Mouse (Mus musculus): ENCODE measurements at regions not wholly inside any gene's neighbourhood (a gene's known extent, or its start where the extent isn't known, plus 50 kb on each side); places are given as distances from the start of the nearest gene placed in this dataset.

DNA sequence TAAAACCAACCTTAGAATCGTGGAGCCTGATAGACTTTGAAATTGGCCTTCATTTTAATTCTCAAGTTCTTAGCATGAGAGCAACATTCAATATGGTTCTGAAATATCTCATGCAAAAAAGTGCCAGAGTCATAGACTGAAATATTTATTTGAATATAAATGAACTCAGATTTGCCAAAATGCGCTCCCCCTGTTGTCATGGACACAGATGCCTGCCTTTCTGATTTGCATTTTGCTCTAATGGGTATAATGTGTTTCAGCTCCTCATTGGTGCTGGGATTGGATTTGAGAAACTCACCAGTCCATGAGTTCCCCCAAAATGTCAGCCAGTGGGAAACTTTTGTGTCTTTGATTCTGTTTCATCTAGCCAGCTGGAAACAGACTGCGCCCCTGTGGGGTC is 191.5 kb upstream of the 4930535I16Rik start:
- WGBS: 76% methylated on average over 3 of the region's 3 CpGs
- Histone ChIP-seq H3K9ac (no peak overlapping the region), H3K27me3 (no peaks in the 10 kb centered on the region), H3K4me1 (replicated peaks) (no peaks in the 10 kb centered on the region), H3K27ac (no peak overlapping the region), H3K4me2 (no peak overlapping the region), H3K4me3 (no peak overlapping the region), H3K36me3 (no peaks in the 10 kb centered on the region), H3K9me3 (replicated peaks) (no peaks in the 10 kb centered on the region)
- no peak for ATAC-seq (replicated peaks; ENCODE audit: insufficient number of reproducible peaks, insufficient read depth, low FRiP score, low read depth)

DNA sequence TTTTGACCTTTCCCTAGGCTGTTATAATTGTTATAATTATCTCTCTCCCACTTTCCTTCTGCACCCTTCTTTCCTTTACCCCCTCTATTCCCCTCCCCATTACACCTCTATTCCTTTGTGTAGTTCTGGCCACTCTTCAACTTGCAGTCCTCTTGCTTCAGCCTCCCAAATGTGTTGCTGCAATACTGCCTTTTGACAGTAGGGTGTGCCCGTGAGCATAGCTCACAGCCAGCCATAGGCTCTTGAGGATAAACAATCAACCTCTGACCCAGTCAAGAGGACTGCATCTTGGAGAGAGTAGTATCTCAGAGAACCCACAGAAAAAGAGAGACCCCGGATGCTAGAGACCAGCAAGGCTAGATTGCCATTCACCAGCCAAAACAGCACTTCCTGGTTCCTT is 184.9 kb upstream of the 4930535I16Rik start:
- no peak for ATAC-seq (replicated peaks; ENCODE audit: insufficient number of reproducible peaks, insufficient read depth, low FRiP score, low read depth)
- Histone ChIP-seq H3K4me1 (replicated peaks) (no peaks in the 10 kb centered on the region), H3K4me3 (no peak overlapping the region), H3K36me3 (no peaks in the 10 kb centered on the region), H3K9ac (no peak overlapping the region), H3K4me2 (no peak overlapping the region), H3K9me3 (replicated peaks) (no peaks in the 10 kb centered on the region), H3K27me3 (no peaks in the 10 kb centered on the region), H3K27ac (no peak overlapping the region)
- WGBS: 37% methylated on average over 2 of the region's 2 CpGs

DNA sequence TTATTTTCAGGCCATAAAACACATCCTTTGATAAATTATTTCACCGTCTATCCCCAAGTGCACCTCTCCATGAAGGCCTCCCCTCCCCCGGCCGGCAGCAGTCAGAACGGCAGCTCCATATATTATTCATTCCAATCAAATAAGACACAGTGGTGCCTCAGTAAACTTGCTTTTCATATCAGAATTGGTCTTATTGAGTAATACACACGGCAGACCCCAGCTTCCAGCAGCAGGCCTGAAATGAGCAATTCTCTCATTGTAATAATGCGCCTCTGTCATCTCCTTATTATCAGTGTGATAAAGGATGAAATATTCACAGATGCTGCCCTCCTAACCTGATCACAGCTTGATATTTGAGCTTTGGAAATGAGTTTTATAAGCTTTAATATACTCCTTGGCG is 169.0 kb upstream of the 4930535I16Rik start:
- 80% methylated on average over 7 of the region's 7 CpGs for WGBS

DNA sequence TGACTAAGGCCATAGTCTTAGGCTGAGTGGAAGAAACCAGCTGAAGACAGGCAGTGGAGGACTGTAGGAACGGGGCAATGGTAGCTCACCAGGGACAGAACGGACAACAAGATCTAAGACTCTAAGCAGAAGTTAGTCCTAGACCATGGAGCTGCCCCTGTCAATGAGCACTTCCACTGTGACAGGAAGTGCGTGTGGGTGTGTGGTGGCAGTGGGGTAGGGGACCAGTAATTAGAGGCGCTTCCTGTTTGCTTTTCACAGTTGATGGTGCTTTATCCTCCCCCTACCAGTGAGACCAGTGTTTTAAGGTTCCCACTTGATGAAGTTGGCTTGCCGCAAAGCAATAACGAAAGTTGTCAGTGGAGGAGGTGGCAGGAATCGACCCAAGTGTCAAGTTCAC is 168.4 kb upstream of the 4930535I16Rik start:
- no peak overlapping the region for H3K9ac ChIP-seq
- ATAC-seq (replicated peaks; ENCODE audit: insufficient number of reproducible peaks, insufficient read depth, low FRiP score, low read depth): no peak
- H3K27ac ChIP-seq: no peak overlapping the region
- no peak overlapping the region for H3K4me3 ChIP-seq
- H3K4me1 ChIP-seq (replicated peaks): no peaks in the 10 kb centered on the region
- H3K9me3 ChIP-seq (replicated peaks): no peaks in the 10 kb centered on the region
- H3K36me3 ChIP-seq: no peaks in the 10 kb centered on the region
- WGBS: 78% methylated on average over 7 of the region's 7 CpGs
- H3K4me2 ChIP-seq: no peak overlapping the region
- H3K27me3 ChIP-seq: no peaks in the 10 kb centered on the region

More for the DNA sequence above, 169.0 kb upstream of the 4930535I16Rik start:
- no peaks in the 10 kb centered on the region for H3K9me3 ChIP-seq (replicated peaks)
- H3K9ac ChIP-seq: no peak overlapping the region
- ATAC-seq (replicated peaks; ENCODE audit: insufficient number of reproducible peaks, insufficient read depth, low FRiP score, low read depth): no peak
- H3K36me3 ChIP-seq: no peaks in the 10 kb centered on the region
- no peak overlapping the region for H3K4me3 ChIP-seq
- H3K4me2 ChIP-seq: no peak overlapping the region
- no peak overlapping the region for H3K27ac ChIP-seq
- no peaks in the 10 kb centered on the region for H3K4me1 ChIP-seq (replicated peaks)
- H3K27me3 ChIP-seq: no peaks in the 10 kb centered on the region

DNA sequence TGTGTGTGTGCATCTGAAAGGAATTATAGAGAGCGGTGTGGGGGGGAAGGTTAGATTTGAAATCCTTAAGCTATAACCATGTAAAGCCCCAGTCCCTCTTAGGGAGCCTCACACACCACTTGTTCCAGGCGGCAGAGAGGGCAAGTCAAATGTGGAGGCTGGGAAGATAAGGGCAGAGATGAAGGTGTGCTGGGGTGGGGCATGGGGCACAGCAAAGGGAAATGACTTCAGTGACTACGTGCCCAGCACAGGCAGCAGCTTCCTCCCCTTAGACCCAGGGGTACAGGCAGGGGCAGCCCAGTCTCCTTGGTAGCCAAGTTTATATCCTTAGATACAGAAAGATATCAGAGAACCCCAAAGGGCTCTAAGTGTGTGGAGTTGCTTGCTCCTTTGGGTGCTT is 161.8 kb upstream of the 4930535I16Rik start:
- no peak overlapping the region for H3K4me3 ChIP-seq
- no peak for ATAC-seq (replicated peaks; ENCODE audit: insufficient number of reproducible peaks, insufficient read depth, low FRiP score, low read depth)
- H3K27me3 ChIP-seq: no peaks in the 10 kb centered on the region
- H3K27ac ChIP-seq: no peak overlapping the region
- H3K4me1 ChIP-seq (replicated peaks): no peaks in the 10 kb centered on the region
- no peak overlapping the region for H3K4me2 ChIP-seq
- H3K9me3 ChIP-seq (replicated peaks): no peaks in the 10 kb centered on the region
- no peak overlapping the region for H3K9ac ChIP-seq
- 42% methylated on average over 3 of the region's 3 CpGs for WGBS
- H3K36me3 ChIP-seq: no peaks in the 10 kb centered on the region

DNA sequence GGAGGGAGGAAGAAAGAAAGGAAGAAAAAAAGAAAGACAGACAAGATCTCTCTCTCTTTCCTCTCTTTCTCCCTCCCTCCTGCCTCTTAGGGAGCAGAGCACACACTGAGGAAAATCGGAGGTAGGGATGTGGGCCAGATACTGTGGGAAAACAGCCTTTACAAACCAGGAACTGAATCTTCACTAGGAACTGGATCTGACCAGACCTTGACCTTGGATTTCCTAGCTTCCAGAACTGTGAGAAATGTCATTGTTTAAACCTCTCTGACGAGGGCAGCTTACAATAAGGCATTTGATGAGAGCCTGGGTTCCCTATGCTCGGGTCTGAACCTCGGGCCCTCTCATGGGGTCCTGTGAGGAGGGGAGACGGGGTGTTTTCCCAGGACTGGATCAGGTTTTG is 157.7 kb upstream of the 4930535I16Rik start:
- no peaks in the 10 kb centered on the region for H3K27me3 ChIP-seq
- no peak for ATAC-seq (replicated peaks; ENCODE audit: insufficient number of reproducible peaks, insufficient read depth, low FRiP score, low read depth)
- no peaks in the 10 kb centered on the region for H3K4me1 ChIP-seq (replicated peaks)
- no peak overlapping the region for H3K4me2 ChIP-seq
- no peaks in the 10 kb centered on the region for H3K9me3 ChIP-seq (replicated peaks)
- WGBS: 72% methylated on average over 5 of the region's 5 CpGs
- H3K27ac ChIP-seq: no peak overlapping the region
- H3K9ac ChIP-seq: no peak overlapping the region
- H3K4me3 ChIP-seq: no peak overlapping the region
- no peaks in the 10 kb centered on the region for H3K36me3 ChIP-seq

DNA sequence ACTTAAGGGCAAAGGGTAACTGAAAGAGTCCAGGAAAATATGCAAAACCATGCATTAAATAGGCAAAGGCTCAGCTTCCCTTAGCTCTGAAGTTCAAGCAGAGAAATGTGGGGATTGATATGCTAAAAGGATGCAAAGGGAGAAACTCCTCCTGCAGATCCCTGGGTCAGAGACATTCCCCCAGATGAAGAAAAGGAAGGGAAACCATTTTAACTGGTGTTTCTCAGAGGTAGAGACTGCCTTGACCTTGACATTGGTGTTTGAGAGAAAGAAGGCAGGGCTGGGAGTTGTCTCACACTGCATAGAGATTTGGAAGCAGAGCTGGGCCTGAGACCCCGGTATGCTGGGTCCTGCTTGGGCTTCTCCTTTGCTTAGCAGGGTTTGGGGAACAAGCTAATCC is 155.8 kb upstream of the 4930535I16Rik start:
- 72% methylated on average over 1 of the region's 1 CpGs for WGBS
- no peaks in the 10 kb centered on the region for H3K27me3 ChIP-seq
- H3K4me1 ChIP-seq (replicated peaks): no peaks in the 10 kb centered on the region
- H3K9me3 ChIP-seq (replicated peaks): no peaks in the 10 kb centered on the region
- no peak overlapping the region for H3K4me2 ChIP-seq
- no peaks in the 10 kb centered on the region for H3K36me3 ChIP-seq
- no peak overlapping the region for H3K4me3 ChIP-seq
- H3K27ac ChIP-seq: no peak overlapping the region
- ATAC-seq (replicated peaks; ENCODE audit: insufficient number of reproducible peaks, insufficient read depth, low FRiP score, low read depth): no peak
- no peak overlapping the region for H3K9ac ChIP-seq

DNA sequence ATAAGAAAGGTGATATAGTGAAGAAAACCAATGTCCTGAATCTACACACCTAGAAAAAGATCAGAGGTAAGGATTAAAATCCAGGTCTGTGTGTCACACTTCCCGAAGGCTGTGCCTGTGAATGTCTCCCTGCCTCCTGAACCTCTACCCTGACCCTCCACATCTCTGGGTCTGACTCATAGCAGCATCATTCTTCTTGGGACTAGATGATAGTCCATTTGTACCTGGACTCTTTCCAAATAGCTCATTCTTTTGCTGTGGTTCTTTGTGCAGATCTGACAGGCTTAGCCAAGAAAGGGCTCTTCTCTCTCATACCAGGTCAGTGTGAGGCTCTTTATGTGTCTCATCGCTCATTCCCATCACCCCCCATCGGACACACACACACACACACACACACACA is 146.8 kb upstream of the 4930535I16Rik start:
- no peak overlapping the region for H3K4me2 ChIP-seq
- H3K27me3 ChIP-seq: no peaks in the 10 kb centered on the region
- WGBS: 78% methylated on average over 3 of the region's 3 CpGs

DNA sequence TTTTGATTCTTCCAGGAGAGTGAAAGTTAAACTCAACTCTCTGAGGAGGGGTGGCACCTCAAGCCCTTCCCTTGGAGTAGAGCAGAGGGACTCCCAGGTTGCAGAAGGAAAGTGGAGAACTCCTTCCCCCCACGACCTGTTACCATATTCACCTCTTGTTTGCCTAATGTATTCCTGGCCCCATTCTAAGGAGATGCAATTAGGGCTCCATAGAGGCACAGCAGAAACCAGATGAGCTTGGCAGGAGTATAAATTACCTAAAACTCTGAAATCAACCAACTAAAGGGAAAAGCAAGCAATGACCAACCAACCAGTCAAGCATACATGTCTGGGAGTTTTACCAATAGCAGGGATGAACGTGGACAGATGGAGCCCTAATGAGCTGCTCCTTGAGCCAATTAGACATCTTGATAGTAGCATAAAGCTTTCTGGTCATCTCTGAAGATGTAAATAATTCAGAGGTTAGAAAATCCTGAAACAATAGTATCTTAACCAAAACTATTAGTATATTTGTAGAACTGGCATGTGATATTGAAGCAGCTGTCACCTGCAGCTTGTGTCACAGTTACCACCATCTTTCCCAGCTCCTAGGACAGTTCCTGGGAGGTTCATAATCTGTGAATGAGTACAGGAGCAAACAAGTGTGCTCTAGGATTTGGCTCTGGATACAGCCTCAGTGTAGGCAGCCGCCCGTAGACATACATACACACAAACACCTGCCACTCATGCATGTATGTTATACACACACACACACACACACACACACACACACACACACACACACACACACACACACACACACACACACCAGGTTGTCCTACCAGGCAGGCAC is 145.7 kb upstream of the 4930535I16Rik start:
- Histone ChIP-seq H3K36me3 (no peaks in the 10 kb centered on the region), H3K27ac (no peak overlapping the region), H3K9me3 (replicated peaks) (no peaks in the 10 kb centered on the region), H3K4me2 (no peak overlapping the region), H3K4me3 (no peak overlapping the region), H3K27me3 (no peaks in the 10 kb centered on the region), H3K9ac (no peak overlapping the region), H3K4me1 (replicated peaks) (no peaks in the 10 kb centered on the region)
- 68% methylated on average over 4 of the region's 4 CpGs for WGBS
- no peak for ATAC-seq (replicated peaks; ENCODE audit: insufficient number of reproducible peaks, insufficient read depth, low FRiP score, low read depth)

More for the DNA sequence above, 146.8 kb upstream of the 4930535I16Rik start:
- Histone ChIP-seq H3K4me1 (replicated peaks) (no peaks in the 10 kb centered on the region), H3K9ac (no peak overlapping the region), H3K4me3 (no peak overlapping the region), H3K9me3 (replicated peaks) (no peaks in the 10 kb centered on the region), H3K27ac (no peak overlapping the region), H3K36me3 (no peaks in the 10 kb centered on the region)
- ATAC-seq (replicated peaks; ENCODE audit: insufficient number of reproducible peaks, insufficient read depth, low FRiP score, low read depth): no peak

DNA sequence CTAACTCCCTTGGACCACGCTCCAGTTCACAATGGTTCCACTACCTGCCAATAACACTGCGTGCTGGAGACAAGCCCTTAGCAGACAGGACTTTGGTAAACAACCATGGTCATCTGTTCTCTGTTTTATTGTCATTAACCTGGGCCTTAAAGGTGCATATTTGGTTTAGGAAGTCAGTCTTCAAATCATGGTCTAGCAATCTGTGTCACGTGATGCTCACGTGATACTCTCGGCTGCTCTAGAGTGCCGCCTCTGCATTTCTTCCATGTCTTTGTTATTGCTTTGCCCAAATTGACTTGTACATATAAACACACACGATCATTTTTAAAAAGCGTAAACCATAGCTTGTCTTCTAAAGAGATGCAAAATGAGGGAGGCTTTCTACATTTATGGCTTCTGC is 139.8 kb upstream of the 4930535I16Rik start:
- ATAC-seq (replicated peaks; ENCODE audit: insufficient number of reproducible peaks, insufficient read depth, low FRiP score, low read depth): no peak
- Histone ChIP-seq H3K27me3 (no peaks in the 10 kb centered on the region), H3K9me3 (replicated peaks) (no peaks in the 10 kb centered on the region), H3K4me2 (no peak overlapping the region), H3K36me3 (no peaks in the 10 kb centered on the region), H3K9ac (no peak overlapping the region), H3K4me3 (no peak overlapping the region), H3K4me1 (replicated peaks) (no peaks in the 10 kb centered on the region), H3K27ac (no peak overlapping the region)
- 90% methylated on average over 8 of the region's 8 CpGs for WGBS

DNA sequence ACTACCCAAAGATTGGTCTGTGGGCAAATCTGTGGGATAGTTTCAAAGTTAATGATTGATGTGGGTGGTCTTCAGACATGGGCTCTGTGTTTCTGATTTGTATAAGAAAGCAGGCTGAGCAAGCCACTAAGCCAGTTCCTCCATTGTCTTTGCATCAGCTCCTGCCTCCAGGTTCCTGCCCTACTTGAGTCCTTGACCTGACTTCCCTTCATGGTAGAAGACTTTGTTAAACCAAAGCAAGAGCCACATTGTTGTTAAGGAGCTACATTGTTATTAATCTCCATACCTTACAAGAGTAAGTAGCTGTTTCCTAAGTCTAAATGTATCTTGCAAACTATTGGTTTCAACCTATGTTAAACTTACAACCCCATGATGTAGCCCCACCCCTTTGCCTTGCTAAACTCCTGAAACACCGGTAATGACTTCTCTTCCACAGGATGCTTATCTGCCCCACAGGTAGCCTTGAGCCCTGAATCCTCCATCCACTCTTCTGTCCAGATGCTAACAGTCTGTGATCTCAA is 136.5 kb upstream of the 4930535I16Rik start:
- ATAC-seq (replicated peaks; ENCODE audit: insufficient number of reproducible peaks, insufficient read depth, low FRiP score, low read depth): no peak
- Histone ChIP-seq H3K4me2 (no peak overlapping the region), H3K27ac (no peak overlapping the region), H3K9ac (no peak overlapping the region), H3K36me3 (no peaks in the 10 kb centered on the region), H3K4me1 (replicated peaks) (no peaks in the 10 kb centered on the region), H3K27me3 (no peaks in the 10 kb centered on the region), H3K9me3 (replicated peaks) (no peaks in the 10 kb centered on the region), H3K4me3 (no peak overlapping the region)
- WGBS: 55% methylated on average over 1 of the region's 1 CpGs
